Mouse (Mus musculus): Measurements from ENCODE around the gene Nfib. TPM values are rescaled to one million over a fixed set of nuclear protein-coding genes. Genes with fewer than 3 reads are reported as not detected.

Nfib gene
- polyA plus RNA-seq, 2 experiments from 2014 or later: 0.20 TPM; not detected in 1

GRCm38 (mm10) chr4:82333413-82333812 lies 372.1 kb downstream of the Nfib start:
- ATAC-seq: no peak

GRCm38 (mm10) chr4:82330095-82330494 lies 375.5 kb downstream of the Nfib start:
- ATAC-seq: no peak

- ATAC-seq: no peak
These were observed 379.4 kb downstream of the Nfib start for GRCm38 (mm10) chr4:82326140-82326529.

- no peak for ATAC-seq
These were observed 380.0 kb downstream of the Nfib start for GRCm38 (mm10) chr4:82325409-82326139.

GRCm38 (mm10) chr4:82324977-82325376 lies 380.6 kb downstream of the Nfib start:
- no peak for ATAC-seq

- no peak for ATAC-seq
These were observed 384.5 kb downstream of the Nfib start for GRCm38 (mm10) chr4:82321008-82321407.

- no peak for ATAC-seq
These were observed 386.2 kb downstream of the Nfib start for GRCm38 (mm10) chr4:82319388-82319787.

GRCm38 (mm10) chr4:82316168-82316567 lies 389.4 kb downstream of the Nfib start:
- ATAC-seq: no peak

GRCm38 (mm10) chr4:82315710-82316109 lies 389.8 kb downstream of the Nfib start:
- ATAC-seq: no peak

- ATAC-seq: no peak
These were observed 394.4 kb downstream of the Nfib start for GRCm38 (mm10) chr4:82310924-82311734.

GRCm38 (mm10) chr4:82306045-82306444 lies 399.5 kb downstream of the Nfib start:
- ATAC-seq: no peak

- no peak for ATAC-seq
These were observed 401.2 kb downstream of the Nfib start for GRCm38 (mm10) chr4:82304148-82304871.

GRCm38 (mm10) chr4:82303362-82303900 lies 402.1 kb downstream of the Nfib start:
- ATAC-seq: no peak

- ATAC-seq: no peak
These were observed 402.6 kb downstream of the Nfib start for GRCm38 (mm10) chr4:82302901-82303300.

- ATAC-seq: no peak
These were observed 406.9 kb downstream of the Nfib start for GRCm38 (mm10) chr4:82298606-82299005.

- no peak for ATAC-seq
These were observed 408.0 kb downstream of the Nfib start for GRCm38 (mm10) chr4:82297562-82297961.

- no peak for ATAC-seq
These were observed 411.5 kb downstream of the Nfib start for GRCm38 (mm10) chr4:82294066-82294465.

- no peak for ATAC-seq
These were observed 414.2 kb downstream of the Nfib start for GRCm38 (mm10) chr4:82291174-82291847.

- no peak for ATAC-seq
These were observed 414.9 kb downstream of the Nfib start for GRCm38 (mm10) chr4:82290623-82291022.

- no peak for ATAC-seq
These were observed 416.0 kb downstream of the Nfib start for GRCm38 (mm10) chr4:82289596-82289995.

GRCm38 (mm10) chr4:82288138-82288537 lies 417.4 kb downstream of the Nfib start:
- no peak for ATAC-seq

GRCm38 (mm10) chr4:82287454-82287853 lies 418.1 kb downstream of the Nfib start:
- no peak for ATAC-seq
